Mouse (Mus musculus) G1E (cell line): ENCODE results near the gene Rpusd1.

ENCODE experiments used
- CTCF ChIP-seq: IDR thresholded peaks from 2 replicates; pipeline ENCODE4 v1.5.1; 2012; ENCODE audit warnings: low read depth, low read length, inconsistent platforms, mixed read lengths
- GATA1 ChIP-seq: IDR thresholded peaks from 2 replicates; pipeline ENCODE4 v1.6.1; 2012; ENCODE audit warnings: borderline replicate concordance, low read length, inconsistent platforms, mixed read lengths
- GATA2 ChIP-seq: IDR thresholded peaks from 2 replicates; pipeline ENCODE4 v1.6.1; 2012; ENCODE audit warnings: low read depth, low read length, inconsistent platforms, borderline replicate concordance
- POLR2AphosphoS5 ChIP-seq: IDR thresholded peaks from 2 replicates; pipeline ENCODE4 v1.6.1; 2012; ENCODE audit warnings: low read depth, low read length, inconsistent platforms; ENCODE audit not compliant: insufficient replicate concordance

GRCm38 (mm10) chr17:25735246-25735645, 7.8 kb downstream of the Rpusd1 start:
- TF ChIP-seq CTCF (no peak), GATA1 (no peak), POLR2AphosphoS5 (no peak), GATA2 (no peak)
